Mouse (Mus musculus) thymus, postnatal 36 days (tissue): ENCODE measurements around the gene Prok2.

Source experiments
- DNase-seq, 2 experiments: peaks; one replicate each; pipeline ENCODE4 v3.0.0; 2022; ENCODE audit warnings: mixed read lengths in 2 of 2

Gene Prok2

DNA sequence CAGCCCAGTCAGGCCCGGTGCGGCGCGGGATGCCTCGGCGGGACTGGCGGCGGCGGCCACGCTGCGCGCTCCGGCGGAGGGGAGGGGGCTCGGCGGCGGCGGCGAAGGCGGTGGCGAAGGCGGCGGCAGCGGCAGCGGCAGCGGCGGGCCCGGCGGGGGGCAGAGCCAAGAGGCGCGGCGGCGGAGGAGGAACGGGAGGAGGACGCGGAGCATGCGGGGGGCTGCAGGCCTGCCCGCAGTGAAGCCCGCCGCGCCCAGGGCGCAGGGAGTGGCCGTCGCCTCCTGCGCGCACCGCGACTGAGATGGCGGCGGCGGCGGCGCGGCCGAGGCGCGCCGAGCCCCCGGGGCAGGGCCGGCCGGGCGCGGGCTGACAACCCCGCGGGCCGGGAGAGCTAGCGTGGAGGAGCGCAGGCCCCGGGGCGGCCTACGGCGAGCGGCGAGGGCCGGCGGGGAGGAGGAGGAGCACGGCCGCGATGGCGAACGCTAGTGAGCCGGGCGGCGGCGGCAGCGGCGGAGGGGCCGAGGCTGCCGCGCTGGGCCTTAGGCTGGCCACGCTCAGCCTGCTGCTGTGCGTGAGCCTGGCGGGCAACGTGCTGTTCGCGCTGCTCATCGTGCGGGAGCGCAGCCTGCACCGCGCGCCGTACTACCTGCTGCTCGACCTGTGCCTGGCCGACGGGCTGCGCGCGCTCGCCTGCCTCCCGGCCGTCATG is 33.8 kb downstream of the Prok2 start, which contains the start of gene Gpr27:
Gpr27 (plus strand) TSS at position 474 of the 710 bp plus-strand sequence.
- DNase-seq = peak in 1 of 2 experiments; percentile 22

DNA sequence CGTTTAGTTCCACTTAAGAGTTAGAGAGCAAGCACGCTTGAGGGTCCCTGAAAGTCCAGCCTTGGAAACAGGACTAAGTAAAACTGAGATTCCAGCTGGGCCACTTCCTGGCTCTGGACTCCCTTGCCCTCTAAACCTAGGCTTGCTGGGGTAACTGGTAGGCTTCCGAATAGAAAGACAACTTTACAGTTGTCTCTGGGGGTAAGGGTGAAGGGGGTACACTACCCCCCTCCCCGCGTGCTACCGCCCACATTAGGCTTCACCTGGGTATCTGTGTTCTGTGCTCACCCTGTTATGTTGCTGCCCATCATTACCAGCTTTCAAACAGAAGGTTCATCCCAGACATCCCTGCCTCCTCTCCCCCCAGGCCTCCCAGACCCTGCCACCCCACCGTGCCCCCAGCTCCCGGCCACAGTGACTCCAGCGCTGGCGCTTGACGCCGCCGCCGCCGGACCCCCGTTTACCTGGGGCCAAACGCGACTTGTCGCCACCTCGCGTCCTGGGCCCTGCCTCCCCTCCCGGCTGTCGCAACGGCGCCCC is 34.5 kb downstream of the Prok2 start:
- no peak for DNase-seq

GRCm38 (mm10) chr6:99688513-99688912 is 37.7 kb downstream of the Prok2 start:
- no peak for DNase-seq

DNA sequence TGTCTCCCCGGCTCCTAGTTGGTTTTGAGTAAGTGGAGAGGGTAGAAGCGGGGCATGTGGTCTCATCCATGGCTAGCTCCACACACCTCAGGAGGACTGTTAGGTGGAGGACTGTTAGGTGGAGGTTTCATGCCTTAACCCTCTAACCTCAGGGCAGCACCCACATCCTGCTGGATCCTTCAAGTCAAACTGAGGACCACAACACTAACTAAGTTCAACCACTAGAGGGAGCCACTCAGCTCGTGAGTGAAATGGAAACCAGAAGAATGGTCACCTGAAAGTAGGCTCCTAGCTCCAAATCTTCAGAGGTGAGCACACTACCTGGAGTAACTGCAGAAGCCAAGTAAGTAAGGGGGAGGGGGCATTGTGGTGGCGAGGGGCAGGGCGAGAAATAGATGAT is 41.3 kb downstream of the Prok2 start:
- DNase-seq = peak; percentile 11 to 26

- DNase-seq = no peak
Measured at GRCm38 (mm10) chr6:99683974-99684373, 42.2 kb downstream of the Prok2 start.

- DNase-seq = no peak
Measured at GRCm38 (mm10) chr6:99678108-99678507, 48.1 kb downstream of the Prok2 start.

DNA sequence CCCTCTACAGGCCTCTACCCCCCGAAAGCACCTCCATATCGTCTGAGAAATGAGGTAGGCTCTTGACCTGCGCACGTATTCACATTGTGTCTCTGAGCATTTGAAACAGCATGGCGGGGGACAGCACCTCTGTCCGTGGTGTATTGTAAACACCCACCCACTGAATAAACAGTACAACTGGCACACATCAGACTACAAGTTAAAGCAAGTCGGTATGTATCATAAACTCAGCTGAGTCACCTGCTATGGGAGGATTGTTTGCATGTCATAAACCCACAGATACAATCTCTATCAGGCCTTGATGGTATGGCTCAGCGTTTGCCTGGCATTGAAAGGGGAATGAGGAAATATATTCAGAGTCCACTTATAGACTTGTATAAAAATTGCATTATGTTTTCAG is 48.9 kb downstream of the Prok2 start:
- DNase-seq = no peak

DNA sequence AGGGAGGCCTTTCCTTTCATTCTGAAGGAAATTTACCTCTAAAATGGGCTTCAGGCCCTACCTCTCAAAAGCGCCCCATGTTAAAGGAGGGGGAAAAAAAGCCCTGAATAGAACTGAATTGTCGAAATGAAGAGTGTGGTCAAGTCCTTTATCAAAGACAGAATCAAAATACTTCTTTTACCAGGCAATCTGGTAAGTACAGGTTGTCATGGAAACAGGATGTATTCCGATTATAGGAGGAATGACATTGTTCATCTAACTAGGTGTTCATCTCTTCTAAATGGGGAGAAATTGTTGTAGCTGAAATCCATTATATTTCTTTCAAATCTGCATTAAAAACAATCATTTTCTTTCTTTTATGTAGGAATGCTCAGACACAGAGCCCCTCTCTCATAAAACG is 51.7 kb downstream of the Prok2 start:
- no peak for DNase-seq

DNA sequence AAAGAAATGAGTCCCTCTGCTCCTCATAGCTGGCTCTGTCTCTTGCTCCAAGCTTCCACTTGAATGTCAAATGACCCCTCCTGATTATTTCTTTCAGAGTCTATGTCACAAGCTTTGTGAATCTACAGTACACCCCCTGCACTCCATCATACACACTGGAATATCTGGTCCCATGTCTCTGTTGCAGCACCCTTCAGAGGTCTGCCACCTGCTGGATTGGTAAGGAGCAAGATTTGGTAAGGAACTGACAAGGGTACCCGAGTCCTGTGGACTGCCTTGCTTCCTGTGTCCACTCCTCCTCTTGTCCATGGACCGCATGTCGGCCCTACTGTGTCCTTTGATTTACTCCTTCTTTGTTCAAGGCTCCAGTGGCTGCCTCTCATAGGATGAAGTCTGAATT is 54.4 kb downstream of the Prok2 start:
- peak in 1 of 2 experiments; percentile 30 for DNase-seq

- DNase-seq = peak; percentile 61 to 63
Measured at GRCm38 (mm10) chr6:99670481-99671119, 55.6 kb downstream of the Prok2 start.

DNA sequence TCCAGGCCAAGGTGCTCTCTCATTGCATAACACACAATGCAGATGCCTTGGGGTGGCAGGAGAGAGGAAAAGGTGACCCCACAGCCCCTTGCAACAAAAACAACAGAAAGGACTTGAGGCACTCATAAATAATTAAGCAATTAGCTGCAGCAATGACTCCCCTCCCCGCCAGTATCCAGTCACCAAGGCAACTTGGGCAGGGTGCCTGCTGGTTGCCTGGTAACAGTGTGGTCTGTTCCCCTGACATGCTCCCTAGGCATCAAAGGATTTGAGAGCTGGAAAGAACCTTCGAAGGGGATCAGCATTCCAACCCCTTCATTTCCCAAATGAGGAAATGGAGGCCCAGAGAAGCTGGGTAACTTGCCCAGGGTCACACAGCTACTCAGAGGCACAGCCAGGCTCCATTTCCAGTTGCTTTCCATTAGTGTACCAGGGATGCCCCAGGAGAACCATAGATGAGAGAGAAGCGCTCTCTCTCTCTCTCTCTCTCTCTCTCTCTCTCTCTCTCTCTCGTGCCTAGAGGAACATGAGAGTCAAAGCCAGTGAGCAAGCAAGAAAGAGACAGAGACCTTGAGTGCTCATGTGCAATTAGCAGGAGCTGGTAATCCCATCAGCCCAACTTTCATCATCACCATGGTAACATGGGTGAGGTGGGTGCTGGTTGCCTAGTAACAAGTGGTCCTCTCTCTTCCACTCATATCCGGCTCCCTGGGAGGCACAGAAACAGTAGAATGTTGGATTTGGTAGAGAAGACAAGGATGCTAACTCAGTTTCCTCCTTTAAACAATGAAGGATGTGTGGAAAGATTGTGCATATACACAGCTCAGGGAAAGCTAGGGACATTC is 56.5 kb downstream of the Prok2 start:
- no peak for DNase-seq

DNA sequence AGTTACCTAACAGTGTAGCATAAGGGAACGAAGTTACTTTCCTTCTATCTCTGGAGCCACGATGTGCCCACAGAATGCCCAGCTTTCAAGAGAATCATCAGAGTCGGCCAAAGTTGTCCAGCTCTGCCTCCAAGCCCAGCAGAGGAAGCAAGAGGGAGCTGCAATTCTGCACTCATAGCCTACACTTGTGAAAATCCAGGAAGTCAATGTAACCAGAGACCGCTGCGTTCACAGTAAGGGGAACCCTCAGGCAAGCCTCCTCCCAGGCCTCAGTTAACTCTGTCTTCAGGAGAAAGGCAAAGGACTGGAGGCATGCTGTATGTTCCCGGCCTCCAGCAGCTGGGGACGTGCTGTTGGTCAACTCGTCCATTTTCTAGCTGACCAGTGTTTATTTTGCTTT is 58.9 kb downstream of the Prok2 start:
- DNase-seq = peak in 1 of 2 experiments; percentile 44

DNA sequence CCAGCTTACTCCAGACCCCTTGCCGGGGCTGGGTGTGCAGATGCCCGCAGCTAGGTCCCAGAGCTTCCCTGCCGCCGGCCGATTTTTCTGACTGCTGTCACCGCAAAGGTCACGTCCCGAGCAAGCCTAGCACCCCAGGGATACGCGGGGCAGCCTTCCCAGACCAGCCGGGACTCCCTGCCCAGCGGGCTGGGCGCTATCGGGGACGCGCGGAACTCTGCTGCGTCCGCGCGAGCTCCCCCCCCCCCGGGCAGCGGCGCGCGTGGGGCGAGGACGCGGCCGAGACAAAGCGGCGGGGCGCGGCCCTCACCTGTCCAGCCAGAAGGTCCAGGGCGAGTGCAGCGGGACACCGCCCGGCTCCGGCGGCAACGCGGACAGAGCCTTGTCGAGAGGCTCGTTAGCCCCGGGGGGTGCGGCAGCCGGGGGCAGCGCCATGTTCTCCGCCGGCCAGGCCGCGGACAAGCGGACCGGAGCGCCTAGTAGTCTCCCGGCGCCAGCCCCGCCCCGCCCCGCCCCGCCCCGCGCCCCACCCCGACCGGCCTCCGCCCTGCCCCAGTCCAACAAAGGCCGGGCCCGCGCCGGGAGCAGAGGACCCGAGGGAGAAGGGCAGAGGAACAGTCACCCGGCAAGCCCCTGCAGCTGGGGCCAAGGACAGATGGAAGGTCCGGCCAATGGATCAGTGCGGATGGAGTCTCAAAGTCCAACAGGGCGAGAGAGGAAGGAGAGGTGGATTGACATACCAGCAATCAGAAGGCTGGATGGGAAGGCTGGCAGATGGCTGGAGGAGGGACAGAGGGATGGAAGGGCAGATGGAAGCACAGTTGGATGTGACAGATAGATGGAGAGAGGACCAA is 59.6 kb downstream of the Prok2 start, which contains the start of the genes Eif4e3 and Gm20696:
Eif4e3 (minus strand) TSS at position 454 of the 854 bp plus-strand sequence.
Gm20696 (minus strand) TSS at position 480 of the 854 bp plus-strand sequence.
- peak; percentile 57 to 59 for DNase-seq

DNA sequence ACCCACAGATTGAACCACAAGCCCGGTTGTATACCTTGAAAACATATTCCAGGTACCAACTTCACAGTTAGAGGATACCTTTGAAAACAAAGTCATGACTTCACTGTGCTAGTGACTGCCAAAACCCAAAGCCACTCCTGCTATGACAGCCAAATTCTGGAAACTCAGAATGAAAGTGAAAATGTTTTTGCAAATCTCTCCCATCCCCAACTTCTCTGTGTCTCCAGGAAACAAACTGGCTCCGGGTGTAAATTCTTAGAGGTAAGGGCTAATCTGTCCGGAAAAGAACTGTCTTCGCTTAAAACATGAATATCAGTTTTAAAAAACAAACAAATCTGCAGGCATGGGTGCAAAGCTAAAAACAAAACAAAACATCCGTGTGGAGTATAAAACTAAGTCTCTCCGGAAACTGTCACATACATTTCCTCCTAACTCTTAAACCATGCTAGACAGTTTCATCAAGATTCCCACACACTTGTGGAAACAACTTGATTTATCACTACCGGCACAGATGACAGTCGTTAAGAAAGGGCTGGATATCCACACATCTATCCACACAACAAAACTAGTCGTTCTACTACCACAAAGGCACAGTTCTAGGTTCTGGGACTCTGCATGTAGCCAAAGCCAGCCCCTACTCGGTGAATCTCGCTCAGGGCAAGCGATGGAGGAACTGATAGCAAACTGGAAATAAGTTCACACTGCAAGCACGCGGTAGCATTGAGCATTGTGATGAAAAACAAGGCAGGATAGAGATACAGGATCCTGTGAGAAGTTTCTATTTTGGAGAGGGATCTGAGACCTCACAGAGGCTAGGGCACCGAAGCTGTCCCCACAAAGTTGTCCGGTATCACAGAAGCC is 60.5 kb downstream of the Prok2 start:
- DNase-seq = no peak

DNA sequence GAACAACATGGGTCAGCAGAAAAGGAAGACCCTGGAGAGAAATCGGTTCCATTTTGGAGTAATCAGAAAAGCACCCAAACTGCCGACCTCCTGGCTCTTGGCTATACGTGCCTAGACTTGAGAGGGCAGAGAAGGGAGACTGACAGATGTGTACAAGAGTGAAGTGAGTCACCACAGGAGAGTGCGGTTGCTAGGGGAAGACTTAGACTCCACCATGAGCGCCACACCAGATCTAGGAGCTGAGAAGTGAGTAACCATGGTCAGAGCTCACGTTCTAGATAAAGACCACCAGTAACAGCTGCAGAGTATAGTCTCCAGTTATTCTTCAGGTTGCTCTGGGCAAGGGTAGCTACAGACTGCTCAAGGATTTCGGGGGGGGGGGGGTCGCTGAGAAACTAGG is 63.0 kb downstream of the Prok2 start:
- DNase-seq = no peak
